ENCODE assay signal across 12 mouse cellular contexts in the genomic region with DNA sequence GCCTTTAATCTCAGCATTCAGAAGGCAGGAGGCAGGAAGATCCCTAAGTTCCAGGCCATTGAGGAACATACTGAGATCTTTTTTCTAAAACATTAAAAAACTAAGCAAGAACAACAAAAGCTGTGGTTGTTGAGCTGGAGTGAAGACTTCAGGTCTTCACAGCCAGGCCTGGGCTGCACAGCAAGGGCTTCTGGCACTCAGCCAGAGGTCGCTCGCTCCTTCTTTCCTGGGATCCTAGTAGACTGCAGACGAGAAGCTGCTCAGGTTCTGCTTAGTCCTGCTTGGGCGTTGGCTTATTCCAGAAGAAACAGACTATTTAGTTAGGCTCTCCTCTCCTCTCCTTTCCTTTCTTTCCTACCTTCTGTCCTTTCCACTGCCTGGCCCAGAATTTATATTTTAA. TPM values are rescaled to one million over a fixed set of nuclear protein-coding genes. Genes with fewer than 3 reads are reported as not detected.
DNase-seq lines count a peak whose midpoint lies in the region; ATAC-seq lines count a peak whose summit lies in the region.
"Had no signal": no experiment of that assay in that cellular context is flagged by ENCODE, and none has a peak within 500 bp of the region (broad histone marks: within the 10 kb centered on the region; RNA-seq: fewer than 3 reads in every experiment).

No protein-coding gene starts in this region.

- no peak overlapping the region for H3K9ac ChIP-seq in intestine, embryonic 16.5 days (ENCODE audit: low read depth, low read length)
- H3K9ac ChIP-seq in intestine, embryonic 15.5 days: no peak overlapping the region
- H3K9ac ChIP-seq in neural tube, embryonic 15.5 days (replicated peaks): no peak overlapping the region
- H3K9ac ChIP-seq: liver, embryonic 13.5 days had no signal

- no peaks in the 10 kb centered on the region for H3K36me3 ChIP-seq in intestine, embryonic 16.5 days (ENCODE audit: control insufficient read depth, insufficient read depth, low read length)
- H3K36me3 ChIP-seq in intestine, embryonic 15.5 days: no peaks in the 10 kb centered on the region
- peaks cover 2% of the 10 kb centered on the region; the same call in 1 of the 2 replicates for H3K36me3 ChIP-seq in neural tube, embryonic 15.5 days

- peak; percentile 58 for DNase-seq in adrenal gland, postnatal 25 days
- DNase-seq in adrenal gland, adult 8-10 months: no peak
- DNase-seq in ovary, postnatal 36 days (ENCODE audit: low spot score): peak; percentile 62
- DNase-seq in ovary, postnatal 10 days (ENCODE audit: low spot score): no peak
- DNase-seq in kidney, postnatal 4 days: peak; percentile 68 to 73
- DNase-seq: heart, adult 2 months; liver, embryonic 13.5 days; right cerebral cortex, postnatal 25 days had no signal

- H3K4me3 ChIP-seq in intestine, embryonic 16.5 days (ENCODE audit: low read length): no peak overlapping the region
- no peak overlapping the region for H3K4me3 ChIP-seq in intestine, embryonic 15.5 days (replicated peaks)
- no peak overlapping the region for H3K4me3 ChIP-seq in neural tube, embryonic 15.5 days (replicated peaks)
- H3K4me3 ChIP-seq: heart, adult 2 months; left cerebral cortex, adult 2 months; liver, embryonic 13.5 days had no signal

- H3K27me3 ChIP-seq in intestine, embryonic 16.5 days (replicated peaks; ENCODE audit: control insufficient read depth, insufficient read depth, low read length): no peaks in the 10 kb centered on the region
- H3K27me3 ChIP-seq in intestine, embryonic 15.5 days (replicated peaks): no peaks in the 10 kb centered on the region
- H3K27me3 ChIP-seq in neural tube, embryonic 15.5 days (replicated peaks): no peaks in the 10 kb centered on the region
- H3K27me3 ChIP-seq: liver, embryonic 13.5 days had no signal

- whole genome bisulfite sequencing in intestine, embryonic 16.5 days: 47% methylated on average over 4 of the region's 4 CpGs
- 50% methylated on average over 4 of the region's 4 CpGs for WGBS in intestine, embryonic 15.5 days
- WGBS in neural tube, embryonic 15.5 days: 70% methylated on average over 4 of the region's 4 CpGs

- no peaks in the 10 kb centered on the region for H3K4me1 ChIP-seq in intestine, embryonic 16.5 days (ENCODE audit: control insufficient read depth, insufficient read depth, low read length)
- H3K4me1 ChIP-seq in intestine, embryonic 15.5 days (replicated peaks): peaks cover 14% of the 10 kb centered on the region; the same call in 1 of the 2 replicates
- peaks cover 3% of the 10 kb centered on the region; the same call in 1 of the 2 replicates for H3K4me1 ChIP-seq in neural tube, embryonic 15.5 days
- H3K4me1 ChIP-seq: liver, embryonic 13.5 days had no signal

- H3K4me2 ChIP-seq in intestine, embryonic 16.5 days (ENCODE audit: low read depth, low read length): no peak overlapping the region
- no peak overlapping the region for H3K4me2 ChIP-seq in intestine, embryonic 15.5 days (replicated peaks)
- no peak overlapping the region for H3K4me2 ChIP-seq in neural tube, embryonic 15.5 days
- H3K4me2 ChIP-seq: liver, embryonic 13.5 days had no signal

- no peak overlapping the region for H3K27ac ChIP-seq in intestine, embryonic 16.5 days (ENCODE audit: low read length)
- H3K27ac ChIP-seq in intestine, embryonic 15.5 days: no peak overlapping the region
- no peak overlapping the region for H3K27ac ChIP-seq in neural tube, embryonic 15.5 days (replicated peaks)
- H3K27ac ChIP-seq: heart, adult 2 months; left cerebral cortex, adult 2 months; liver, embryonic 13.5 days had no signal

- 0 out of 2 replicates have a peak, but pooled peaks have one; percentile 34 for ATAC-seq in intestine, embryonic 16.5 days
- ATAC-seq in intestine, embryonic 15.5 days: no peak
- ATAC-seq in neural tube, embryonic 15.5 days (ENCODE audit: low FRiP score): no peak

- no peaks in the 10 kb centered on the region for H3K9me3 ChIP-seq in intestine, embryonic 16.5 days (ENCODE audit: control insufficient read depth, low read length)
- no peaks in the 10 kb centered on the region for H3K9me3 ChIP-seq in intestine, embryonic 15.5 days
- no peaks in the 10 kb centered on the region for H3K9me3 ChIP-seq in neural tube, embryonic 15.5 days (replicated peaks)
- H3K9me3 ChIP-seq: liver, embryonic 13.5 days had no signal

RNA-seq across cellular contexts. Expression of gene Chka, which starts 20.8 kb away (rescaled TPM):
- 72.2 and 82.8 TPM in 2 replicates for total RNA-seq in adrenal gland, postnatal 25 days (2021)
- 100 to 1,000 TPM in 1 of 4 experiments, 10 to 100 TPM in 3; 69.8 to 329 (median 93.5) TPM for total RNA-seq in adrenal gland, adult 8-10 months (2022)
- polyA plus RNA-seq in intestine, embryonic 16.5 days (2015; fragmentation: Nextera tagmentation; extraction: Ambion mirVana): 57.8 and 67.5 TPM in 2 replicates
- 63.3 and 68.5 TPM in 2 replicates for polyA plus RNA-seq in intestine, embryonic 15.5 days (2015; fragmentation: Nextera tagmentation; extraction: Ambion mirVana)
- polyA plus RNA-seq in neural tube, embryonic 15.5 days (2015; fragmentation: Nextera tagmentation; extraction: Ambion mirVana): 59.9 and 68.7 TPM in 2 replicates

RNA-seq across cellular contexts. Expression of gene Tcirg1, which starts 34.6 kb away (rescaled TPM):
- 83.9 and 87.0 TPM in 2 replicates for total RNA-seq in adrenal gland, postnatal 25 days (2021)
- total RNA-seq in adrenal gland, adult 8-10 months (2022): 100 to 1,000 TPM in 2 of 4 experiments, 10 to 100 TPM in 2; 55.6 to 133 (median 95.0) TPM
- 73.3 and 84.5 TPM in 2 replicates for polyA plus RNA-seq in intestine, embryonic 16.5 days (2015; fragmentation: Nextera tagmentation; extraction: Ambion mirVana)
- polyA plus RNA-seq in intestine, embryonic 15.5 days (2015; fragmentation: Nextera tagmentation; extraction: Ambion mirVana): 50.9 and 56.3 TPM in 2 replicates
- polyA plus RNA-seq in neural tube, embryonic 15.5 days (2015; fragmentation: Nextera tagmentation; extraction: Ambion mirVana): 20.3 and 29.0 TPM in 2 replicates

RNA-seq across cellular contexts. Expression of gene Ndufs8, which starts 40.2 kb away (rescaled TPM):
- total RNA-seq in adrenal gland, postnatal 25 days (2021): 338 and 341 TPM in 2 replicates
- total RNA-seq in adrenal gland, adult 8-10 months (2022): 100 to 1,000 TPM; 241 to 358 (median 291) TPM
- 412 and 424 TPM in 2 replicates for polyA plus RNA-seq in intestine, embryonic 16.5 days (2015; fragmentation: Nextera tagmentation; extraction: Ambion mirVana)
- 342 and 413 TPM in 2 replicates for polyA plus RNA-seq in intestine, embryonic 15.5 days (2015; fragmentation: Nextera tagmentation; extraction: Ambion mirVana)
- 308 and 330 TPM in 2 replicates for polyA plus RNA-seq in neural tube, embryonic 15.5 days (2015; fragmentation: Nextera tagmentation; extraction: Ambion mirVana)

RNA-seq across cellular contexts. Expression of gene Aldh3b1, which starts 57.2 kb away (rescaled TPM):
- total RNA-seq in adrenal gland, postnatal 25 days (2021): 131 and 209 TPM in 2 replicates
- 100 to 1,000 TPM in 2 of 4 experiments, 10 to 100 TPM in 2; 35.5 to 262 (median 145) TPM for total RNA-seq in adrenal gland, adult 8-10 months (2022)
- polyA plus RNA-seq in intestine, embryonic 16.5 days (2015; fragmentation: Nextera tagmentation; extraction: Ambion mirVana): 4.2 TPM in 2 replicates
- 2.3 and 2.4 TPM in 2 replicates for polyA plus RNA-seq in intestine, embryonic 15.5 days (2015; fragmentation: Nextera tagmentation; extraction: Ambion mirVana)
- 2.5 and 3.8 TPM in 2 replicates for polyA plus RNA-seq in neural tube, embryonic 15.5 days (2015; fragmentation: Nextera tagmentation; extraction: Ambion mirVana)

Comparison
In these comparisons a context has a peak if more than half of its experiments do, and no peak if none do; other contexts are left out.
1. DNase-seq: peak in adrenal gland, postnatal 25 days (single experiment), ovary, postnatal 36 days (single experiment) and kidney, postnatal 4 days (2 of 2); none in adrenal gland, adult 8-10 months (single experiment) and ovary, postnatal 10 days (single experiment).